Mouse (Mus musculus) lung, postnatal 0 days (tissue): ENCODE data around the gene Rap1gap2.

Experiments used
- CTCF ChIP-seq: IDR thresholded peaks from 2 replicates; pipeline ENCODE4 v1.5.1; 2016; ENCODE audit warnings: antibody characterized with exemption, mild to moderate bottlenecking
- EP300 ChIP-seq: IDR thresholded peaks from 2 replicates; pipeline ENCODE4 v1.6.1; 2016; ENCODE audit warnings: antibody characterized with exemption, mild to moderate bottlenecking, control low read depth

DNA sequence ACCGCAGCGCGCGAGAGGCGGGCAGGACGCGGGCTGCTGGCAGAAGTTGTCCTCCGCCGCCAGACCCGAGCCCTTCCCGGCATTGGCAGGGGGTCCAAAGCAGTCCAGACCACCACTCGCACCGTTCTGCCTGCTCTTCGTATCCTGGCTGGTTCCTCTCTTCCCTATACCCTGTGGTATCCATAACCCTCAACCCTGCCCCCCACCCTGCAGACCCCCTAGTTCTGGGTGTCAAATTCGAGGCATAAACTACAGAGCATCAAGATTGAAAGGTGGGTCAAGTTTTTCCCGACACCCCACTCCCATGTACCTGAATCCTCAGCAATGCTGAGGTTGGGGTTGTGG, 9.2 kb upstream of the Rap1gap2 start:
- TF ChIP-seq CTCF (no peak), EP300 (no peak)
